Mouse (Mus musculus) forebrain, embryonic 16.5 days (tissue): Measurements from ENCODE around the gene Dennd5b. TPM values are rescaled to one million over a fixed set of nuclear protein-coding genes. Genes with fewer than 3 reads are reported as not detected.

Experiments
- ATAC-seq: fragments of 200-750 bp; cut with Nextera tagmentation; 2 replicates; pipeline ENCODE4 v1.8.0; 2017; ENCODE audit warnings: mild to moderate bottlenecking, moderate library complexity
- H3K27ac ChIP-seq: fragments of 300-500 bp; sonication (generic); 2 replicates; pipeline ENCODE4 v1.5.1; 2014; ENCODE audit warnings: low read length, control low read depth
- H3K27me3 ChIP-seq: fragments of 300-500 bp; sonication (generic); replicated peaks from 2 replicates; pipeline ENCODE4 v1.6.1; 2014; ENCODE audit warnings: low read length; ENCODE audit not compliant: control insufficient read depth, insufficient read depth
- H3K36me3 ChIP-seq: fragments of 300-500 bp; sonication (generic); 2 replicates; pipeline ENCODE4 v1.6.1; 2014; ENCODE audit not compliant: control insufficient read depth, insufficient read depth
- H3K4me1 ChIP-seq: fragments of 300-500 bp; sonication (generic); replicated peaks from 2 replicates; pipeline ENCODE4 v1.6.1; 2014; ENCODE audit warnings: low read length; ENCODE audit not compliant: control insufficient read depth, insufficient read depth
- H3K4me2 ChIP-seq: fragments of 300-500 bp; sonication (generic); 2 replicates; pipeline ENCODE4 v1.6.1; 2014; ENCODE audit warnings: mild to moderate bottlenecking, low read length, control low read depth
- H3K4me3 ChIP-seq: fragments of 300-500 bp; sonication (generic); replicated peaks from 2 replicates; pipeline ENCODE4 v1.5.1; 2014; ENCODE audit warnings: mild to moderate bottlenecking, low read length, control low read depth
- H3K9ac ChIP-seq: fragments of 300-500 bp; sonication (generic); replicated peaks from 2 replicates; pipeline ENCODE4 v1.6.1; 2014; ENCODE audit warnings: low read depth, low read length, control low read depth
- H3K9me3 ChIP-seq: fragments of 300-500 bp; sonication (generic); 2 replicates; pipeline ENCODE4 v1.6.1; 2016; ENCODE audit warnings: low read length; ENCODE audit not compliant: control insufficient read depth
- WGBS: fragments of 180-500 bp; shearing (Covaris S2); extraction: QIAGEN DNeasy Blood & Tissue Kit; methylation state at CpG from one replicate; pipeline ENCODE4 v1.1.7; 2014; 5-methylcytosine and 5-hydroxymethylcytosine counted together
- polyA plus RNA-seq: library from polyadenylated mRNA; unstranded; fragments of >200 nt; fragmentation: Nextera tagmentation; extraction: Ambion mirVana; gene quantifications from 2 replicates; pipeline ENCODE4 v1.2.1, GENCODE M21; 2015

Gene Dennd5b
- polyA plus RNA-seq, result 14.2 and 15.2 TPM in 2 replicates

- no peaks in the 10 kb centered on the region for H3K9me3 ChIP-seq
- peak within 1 kb of the TSS; percentile 94 for H3K27ac ChIP-seq
- peak within 1 kb of the TSS; percentile 81 for H3K9ac ChIP-seq
- H3K27me3 ChIP-seq, result no peaks in the 10 kb centered on the region
- peak within 1 kb of the TSS; percentile 58 for H3K4me2 ChIP-seq
- H3K4me1 ChIP-seq, result peaks cover 5% of the 10 kb centered on the region; the same call in 1 of the 2 replicates
- WGBS, result under 1% methylated on average over 111 of the region's 124 CpGs
- H3K36me3 ChIP-seq, result no peaks in the 10 kb centered on the region
- H3K4me3 ChIP-seq, result peak within 1 kb of the TSS; percentile 76
- peak; percentile 95 for ATAC-seq
Observed at GRCm38 (mm10) chr6:149101076-149101942, at the start of gene Dennd5b. Gene Dennd5b, minus strand, starts transcription at chr6:149101680.

GRCm38 (mm10) chr6:149148436-149149229, 47.2 kb upstream of the Dennd5b start:
- Histone ChIP-seq H3K27me3 (no peaks in the 10 kb centered on the region), H3K4me1 (no peaks in the 10 kb centered on the region), H3K27ac (no peak overlapping the region), H3K4me3 (no peak overlapping the region), H3K9me3 (no peaks in the 10 kb centered on the region), H3K4me2 (no peak overlapping the region), H3K36me3 (no peaks in the 10 kb centered on the region), H3K9ac (no peak overlapping the region)
- 91% methylated on average over 7 of the region's 7 CpGs for WGBS
- ATAC-seq, result no peak

- WGBS, result 96% methylated on average over 1 of the region's 1 CpGs
- H3K9ac ChIP-seq, result no peak overlapping the region
Observed at GRCm38 (mm10) chr6:149145143-149145542, 43.7 kb upstream of the Dennd5b start.

GRCm38 (mm10) chr6:149141393-149142173, 40.1 kb upstream of the Dennd5b start:
- ATAC-seq, result peak; percentile 98
- H3K4me3 ChIP-seq, result peak overlapping the region; percentile 51
- 4% methylated on average over 36 of the region's 36 CpGs for WGBS

More at GRCm38 (mm10) chr6:149145143-149145542, 43.7 kb upstream of the Dennd5b start:
- Histone ChIP-seq H3K4me3 (no peak overlapping the region), H3K9me3 (no peaks in the 10 kb centered on the region), H3K4me1 (peaks cover 6% of the 10 kb centered on the region), H3K27me3 (no peaks in the 10 kb centered on the region), H3K4me2 (no peak overlapping the region), H3K36me3 (no peaks in the 10 kb centered on the region), H3K27ac (no peak overlapping the region)
- no peak for ATAC-seq

GRCm38 (mm10) chr6:149139471-149139870, 38.0 kb upstream of the Dennd5b start, which contains the start of gene Etfbkmt:
Gene Etfbkmt, plus strand, starts transcription at chr6:149139849.
- Histone ChIP-seq H3K36me3 (no peaks in the 10 kb centered on the region), H3K4me3 (no peak within 1 kb of the TSS), H3K27ac (no peak within 1 kb of the TSS), H3K27me3 (no peaks in the 10 kb centered on the region), H3K4me1 (peaks cover 6% of the 10 kb centered on the region), H3K4me2 (no peak within 1 kb of the TSS), H3K9ac (no peak within 1 kb of the TSS), H3K9me3 (no peaks in the 10 kb centered on the region)
- WGBS, result 78% methylated on average over 1 of the region's 1 CpGs
- no peak for ATAC-seq

More at GRCm38 (mm10) chr6:149141393-149142173, 40.1 kb upstream of the Dennd5b start:
- peak overlapping the region; percentile 43 for H3K9ac ChIP-seq
- H3K27me3 ChIP-seq, result no peaks in the 10 kb centered on the region
- H3K4me2 ChIP-seq, result peak overlapping the region; percentile 66
- no peaks in the 10 kb centered on the region for H3K9me3 ChIP-seq
- H3K4me1 ChIP-seq, result peaks cover 6% of the 10 kb centered on the region
- H3K36me3 ChIP-seq, result no peaks in the 10 kb centered on the region
- H3K27ac ChIP-seq, result no peak overlapping the region

- no peak overlapping the region for H3K4me3 ChIP-seq
- H3K4me1 ChIP-seq, result peaks cover 6% of the 10 kb centered on the region
- no peak overlapping the region for H3K9ac ChIP-seq
- H3K36me3 ChIP-seq, result no peaks in the 10 kb centered on the region
- 95% methylated on average over 3 of the region's 3 CpGs for WGBS
- no peaks in the 10 kb centered on the region for H3K9me3 ChIP-seq
- H3K27me3 ChIP-seq, result no peaks in the 10 kb centered on the region
- H3K27ac ChIP-seq, result no peak overlapping the region
- no peak overlapping the region for H3K4me2 ChIP-seq
- no peak for ATAC-seq
Observed at GRCm38 (mm10) chr6:149139011-149139410, 37.5 kb upstream of the Dennd5b start.

- H3K9me3 ChIP-seq, result no peaks in the 10 kb centered on the region
- ATAC-seq, result no peak
- WGBS, result 83% methylated on average over 2 of the region's 2 CpGs
- H3K4me1 ChIP-seq, result peaks cover 6% of the 10 kb centered on the region
- H3K27me3 ChIP-seq, result no peaks in the 10 kb centered on the region
- no peak overlapping the region for H3K27ac ChIP-seq
- no peak overlapping the region for H3K4me2 ChIP-seq
- H3K36me3 ChIP-seq, result no peaks in the 10 kb centered on the region
- no peak overlapping the region for H3K4me3 ChIP-seq
- no peak overlapping the region for H3K9ac ChIP-seq
Observed at GRCm38 (mm10) chr6:149137936-149138335, 36.5 kb upstream of the Dennd5b start.

GRCm38 (mm10) chr6:149135631-149136030, 34.2 kb upstream of the Dennd5b start:
- H3K9me3 ChIP-seq, result no peaks in the 10 kb centered on the region
- H3K4me2 ChIP-seq, result no peak overlapping the region
- no peak for ATAC-seq
- H3K4me1 ChIP-seq, result no peaks in the 10 kb centered on the region
- H3K4me3 ChIP-seq, result no peak overlapping the region
- WGBS, result 80% methylated on average over 6 of the region's 6 CpGs
- no peak overlapping the region for H3K27ac ChIP-seq
- H3K27me3 ChIP-seq, result no peaks in the 10 kb centered on the region
- no peaks in the 10 kb centered on the region for H3K36me3 ChIP-seq
- no peak overlapping the region for H3K9ac ChIP-seq
